Mouse (Mus musculus) MEL (cell line): ENCODE results near the gene Akap13. TPM values are rescaled to one million over a fixed set of nuclear protein-coding genes. Genes with fewer than 3 reads are reported as not detected.
"Not testable (repeated sequence)": the region's sequence is repeated elsewhere in the genome, so short reads cannot be mapped to it uniquely, and the experiment has no call there.

Experiments used
- DNase-seq: peaks from one replicate; pipeline ENCODE4 v3.0.0; 2011; ENCODE audit warnings: low read depth, low spot score
- H3K27ac ChIP-seq: 2 replicates; pipeline ENCODE4 v1.5.1; 2012; ENCODE audit warnings: low read depth, mild to moderate bottlenecking, control low read depth, low read length, moderate library complexity; ENCODE audit not compliant: control insufficient read depth
- H3K27me3 ChIP-seq, 2 experiments: fragments of 150-350 bp in 1 of 2; sonication (generic) in 1 of 2; 2 replicates each; pipeline ENCODE4 v1.6.1; 2012; ENCODE audit warnings: low read length in 2 of 2, mild to moderate bottlenecking in 2 of 2, improper control_type of control experiment in 1 of 2, moderate library complexity in 1 of 2; ENCODE audit not compliant: insufficient read depth in 2 of 2, control insufficient read depth in 1 of 2
- H3K36me3 ChIP-seq, 2 experiments: 2 replicates each; pipeline ENCODE4 v1.6.1; 2012 to 2014; ENCODE audit warnings: low read length in 2 of 2, improper control_type of control experiment in 1 of 2, inconsistent platforms in 1 of 2, mild to moderate bottlenecking in 1 of 2; ENCODE audit not compliant: insufficient read depth in 2 of 2, control insufficient read depth in 1 of 2
- H3K4me1 ChIP-seq, 2 experiments: fragments of 150-350 bp in 1 of 2; sonication (generic) in 1 of 2; 2 replicates each; pipeline ENCODE4 v1.6.1; 2012; ENCODE audit warnings: low read length in 2 of 2, improper control_type of control experiment in 1 of 2, mild to moderate bottlenecking in 1 of 2; ENCODE audit not compliant: insufficient read depth in 2 of 2, control insufficient read depth in 1 of 2
- H3K4me3 ChIP-seq, 2 experiments: fragments of 150-350 bp in 1 of 2; sonication (generic) in 1 of 2; 2 replicates each; pipeline ENCODE4 v1.5.1; 2012; ENCODE audit warnings: low read depth in 2 of 2, low read length in 2 of 2, mild to moderate bottlenecking in 2 of 2, moderate library complexity in 2 of 2, control low read depth in 1 of 2, improper control_type of control experiment in 1 of 2; ENCODE audit not compliant: control insufficient read depth in 1 of 2, insufficient read depth in 1 of 2
- H3K79me2 ChIP-seq: 2 replicates; pipeline ENCODE4 v1.6.1; 2012; ENCODE audit warnings: mild to moderate bottlenecking, low read length, moderate library complexity; ENCODE audit not compliant: control insufficient read depth, poor library complexity, insufficient read depth
- H3K9ac ChIP-seq: 2 replicates; pipeline ENCODE4 v1.6.1; 2012; ENCODE audit warnings: low read depth, mild to moderate bottlenecking, control low read depth, low read length, moderate library complexity; ENCODE audit not compliant: control insufficient read depth, poor library complexity, severe bottlenecking
- H3K9me3 ChIP-seq: fragments of 150-350 bp; sonication (generic); replicated peaks from 2 replicates; pipeline ENCODE4 v1.6.1; 2012; ENCODE audit warnings: mild to moderate bottlenecking, low read length, improper control_type of control experiment, moderate library complexity; ENCODE audit not compliant: insufficient read depth
- BHLHE40 ChIP-seq: IDR thresholded peaks from 2 replicates; pipeline ENCODE4 v1.6.1; 2012; ENCODE audit warnings: low read depth, mild to moderate bottlenecking, inconsistent platforms, low read length, improper control_type of control experiment, borderline replicate concordance
- CTCF ChIP-seq, 3 experiments: IDR thresholded peaks in 2 of 3; conservative IDR thresholded peaks in 1 of 3; 2 replicates each; pipeline ENCODE4 v1.5.1; 2011 to 2012; ENCODE audit warnings: low read length in 3 of 3, low read depth in 2 of 3, mild to moderate bottlenecking in 2 of 3, improper control_type of control experiment in 1 of 3, inconsistent platforms in 1 of 3, mixed read lengths in 1 of 3, moderate library complexity in 1 of 3; ENCODE audit not compliant: control insufficient read depth in 1 of 3, insufficient read depth in 1 of 3, poor library complexity in 1 of 3, severe bottlenecking in 1 of 3
- ELF1 ChIP-seq: IDR thresholded peaks from 2 replicates; pipeline ENCODE4 v1.6.1; 2014; ENCODE audit warnings: low read depth, mild to moderate bottlenecking, inconsistent platforms, low read length, improper control_type of control experiment, moderate library complexity
- EP300 ChIP-seq, 2 experiments: IDR thresholded peaks; 2 replicates each; pipeline ENCODE4 v1.6.1; 2011; ENCODE audit warnings: improper control_type of control experiment in 2 of 2, low read length in 2 of 2, low read depth in 1 of 2, mild to moderate bottlenecking in 1 of 2
- ETS1 ChIP-seq: IDR thresholded peaks from 2 replicates; pipeline ENCODE4 v1.6.1; 2012; ENCODE audit warnings: low read depth, mild to moderate bottlenecking, inconsistent platforms, low read length, improper control_type of control experiment, moderate library complexity
- GABPA ChIP-seq: IDR thresholded peaks from 2 replicates; pipeline ENCODE4 v1.6.1; 2012; ENCODE audit warnings: low read depth, mild to moderate bottlenecking, inconsistent platforms, low read length, improper control_type of control experiment, moderate library complexity
- GATA1 ChIP-seq: IDR thresholded peaks from 2 replicates; pipeline ENCODE4 v1.6.1; 2011; ENCODE audit warnings: low read depth, low read length, improper control_type of control experiment
- JUND ChIP-seq: IDR thresholded peaks from 2 replicates; pipeline ENCODE4 v1.6.1; 2011; ENCODE audit warnings: low read depth, mild to moderate bottlenecking, improper control_type of control experiment, low read length
- MAFK ChIP-seq: IDR thresholded peaks from 2 replicates; pipeline ENCODE4 v1.6.1; 2011; ENCODE audit warnings: low read depth, mild to moderate bottlenecking, low read length, improper control_type of control experiment, borderline replicate concordance
- MAX ChIP-seq: IDR thresholded peaks from 2 replicates; pipeline ENCODE4 v1.6.1; 2011; ENCODE audit warnings: low read length, improper control_type of control experiment
- MAZ ChIP-seq: IDR thresholded peaks from 2 replicates; pipeline ENCODE4 v1.6.1; 2012; ENCODE audit warnings: low read depth, mild to moderate bottlenecking, inconsistent platforms, low read length, improper control_type of control experiment
- MYB ChIP-seq: IDR thresholded peaks from 2 replicates; pipeline ENCODE4 v1.6.1; 2011; ENCODE audit warnings: mild to moderate bottlenecking, low read depth, low read length, improper control_type of control experiment
- POLR2AphosphoS5 ChIP-seq: IDR thresholded peaks from 2 replicates; pipeline ENCODE4 v1.6.1; 2012; ENCODE audit warnings: low read depth, borderline replicate concordance, mild to moderate bottlenecking, inconsistent platforms, low read length, moderate library complexity, mixed read lengths
- USF1 ChIP-seq: IDR thresholded peaks from 2 replicates; pipeline ENCODE4 v1.6.1; 2014; ENCODE audit warnings: low read depth, mild to moderate bottlenecking, inconsistent platforms, low read length, improper control_type of control experiment, moderate library complexity
- ZNF384 ChIP-seq: IDR thresholded peaks from 2 replicates; pipeline ENCODE4 v1.6.1; 2012; ENCODE audit warnings: low read depth, mild to moderate bottlenecking, inconsistent platforms, low read length, improper control_type of control experiment
- polyA plus RNA-seq, 2 experiments: library from polyadenylated mRNA; stranded (reverse) in 1 of 2; unstranded in 1 of 2; fragments of >175 nt in 1 of 2; fragments of >200 nt in 1 of 2; gene quantifications; 2 replicates each; pipeline versions ENCODE4 v1.2.1 to v1.2.4; 2012; ENCODE audit warnings: low replicate concordance in 2 of 2, low read depth in 1 of 2; ENCODE audit not compliant: insufficient read length in 2 of 2, insufficient read depth in 1 of 2, missing spikeins in 1 of 2
- total RNA-seq: library from RNA; depleted of rRNA; stranded (reverse); fragments of 300-350 nt; gene quantifications from 2 replicates; pipeline ENCODE4 v1.2.3, GENCODE M21; 2012

Akap13 gene
- total and polyA plus RNA-seq, 3 experiments: 4.1 to 4.5 TPM; not detected in 1

- no peaks in the 10 kb centered on the region for H3K79me2 ChIP-seq
- TF ChIP-seq ETS1: no peak
- no peak for TF ChIP-seq BHLHE40
- TF ChIP-seq POLR2AphosphoS5: no peak
- TF ChIP-seq MYB: no peak
- TF ChIP-seq ZNF384: no peak
- no peak for TF ChIP-seq USF1
- TF ChIP-seq MAZ: no peak
- no peak for TF ChIP-seq CTCF (IDR thresholded peaks at IDR 0.05 in 2 of 3, conservative IDR thresholded peaks at IDR 0.05 in 1 of 3; ENCODE audit: control insufficient read depth in 1 of 3, insufficient read depth in 1 of 3, low read depth in 2 of 3, low read length in 3 of 3, poor library complexity in 1 of 3, severe bottlenecking in 1 of 3)
- no peak for TF ChIP-seq JUND
- TF ChIP-seq MAFK: no peak
- TF ChIP-seq ELF1: no peak
- H3K27ac ChIP-seq: no peak overlapping the region
- no peaks in the 10 kb centered on the region for H3K36me3 ChIP-seq
- no peak overlapping the region for H3K9ac ChIP-seq
- H3K9me3 ChIP-seq: no peaks in the 10 kb centered on the region
- no peaks in the 10 kb centered on the region for H3K4me1 ChIP-seq
- no peak for DNase-seq
- no peaks in the 10 kb centered on the region for H3K27me3 ChIP-seq
- no peak overlapping the region for H3K4me3 ChIP-seq
Observed at GRCm38 (mm10) chr7:75768169-75768568, 312.8 kb downstream of the Akap13 start.

- no peaks in the 10 kb centered on the region for H3K36me3 ChIP-seq
Observed at GRCm38 (mm10) chr7:75769909-75770308, 314.6 kb downstream of the Akap13 start.

GRCm38 (mm10) chr7:75774095-75775078, 319.1 kb downstream of the Akap13 start:
- H3K9ac ChIP-seq, H3K36me3 ChIP-seq, H3K79me2 ChIP-seq, H3K9me3 ChIP-seq, H3K4me3 ChIP-seq, H3K27me3 ChIP-seq, H3K4me1 ChIP-seq: not testable (repeated sequence)
- TF ChIP-seq EP300 (IDR thresholded peaks at IDR 0.05; ENCODE audit: low read depth in 1 of 2, low read length in 2 of 2): 0 out of 4 replicates have a peak, but pooled peaks of 1 of the 2 experiments have one; percentile 38
- 0 out of 2 replicates have a peak, but pooled peaks have one; percentile 27 for TF ChIP-seq GATA1
- peak; percentile 62 for DNase-seq
- peak overlapping the region; percentile 79 for H3K27ac ChIP-seq

More at GRCm38 (mm10) chr7:75769909-75770308, 314.6 kb downstream of the Akap13 start:
- Histone ChIP-seq H3K9ac (no peak overlapping the region), H3K4me3 (no peak overlapping the region), H3K27ac (no peak overlapping the region), H3K79me2 (no peaks in the 10 kb centered on the region), H3K27me3 (no peaks in the 10 kb centered on the region), H3K4me1 (no peaks in the 10 kb centered on the region), H3K9me3 (no peaks in the 10 kb centered on the region)
- TF ChIP-seq MAFK: no peak
- no peak for TF ChIP-seq ZNF384
- TF ChIP-seq MAX: no peak
- TF ChIP-seq JUND: no peak
- no peak for TF ChIP-seq GABPA
- no peak for DNase-seq
